Mouse (Mus musculus) erythroblast, adult 5-6 weeks (primary cell): ENCODE results near the gene Pex10. TPM values are rescaled to one million over a fixed set of nuclear protein-coding genes. Genes with fewer than 3 reads are reported as not detected.
"Not testable (repeated sequence)": the region's sequence is repeated elsewhere in the genome, so short reads cannot be mapped to it uniquely, and the experiment has no call there.

Experiments used
- ATAC-seq: replicated peaks from 2 replicates; pipeline ENCODE4 v1.8.0; 2016; ENCODE audit warnings: moderate number of reproducible peaks, mild to moderate bottlenecking, moderate TSS enrichment, inconsistent platforms; ENCODE audit not compliant: poor library complexity, low FRiP score, severe bottlenecking
- total RNA-seq, 2 experiments: library from RNA; stranded (forward) in 1 of 2; stranded (reverse) in 1 of 2; fragments of 150-400 nt in 1 of 2; fragments of 200-764, 138-1000 nt in 1 of 2; gene quantifications; 2 replicates each; pipeline versions ENCODE4 v1.2.3 to v1.2.4; 2015 to 2017; ENCODE audit warnings: low replicate concordance in 2 of 2

Pex10 gene
- total RNA-seq, 2 experiments from 2014 or later, result 2.7 to 3.6 TPM

GRCm38 (mm10) chr4:155058325-155058724 lies 8.5 kb upstream of the Pex10 start:
- no peak for ATAC-seq

GRCm38 (mm10) chr4:155063895-155064294 lies 2.9 kb upstream of the Pex10 start:
- no peak for ATAC-seq

- ATAC-seq, result no peak
Observed at GRCm38 (mm10) chr4:155064474-155064873, 2.3 kb upstream of the Pex10 start.

GRCm38 (mm10) chr4:155065970-155066833 lies 614 bp upstream of the Pex10 start:
- peak; percentile 64 for ATAC-seq

DNA sequence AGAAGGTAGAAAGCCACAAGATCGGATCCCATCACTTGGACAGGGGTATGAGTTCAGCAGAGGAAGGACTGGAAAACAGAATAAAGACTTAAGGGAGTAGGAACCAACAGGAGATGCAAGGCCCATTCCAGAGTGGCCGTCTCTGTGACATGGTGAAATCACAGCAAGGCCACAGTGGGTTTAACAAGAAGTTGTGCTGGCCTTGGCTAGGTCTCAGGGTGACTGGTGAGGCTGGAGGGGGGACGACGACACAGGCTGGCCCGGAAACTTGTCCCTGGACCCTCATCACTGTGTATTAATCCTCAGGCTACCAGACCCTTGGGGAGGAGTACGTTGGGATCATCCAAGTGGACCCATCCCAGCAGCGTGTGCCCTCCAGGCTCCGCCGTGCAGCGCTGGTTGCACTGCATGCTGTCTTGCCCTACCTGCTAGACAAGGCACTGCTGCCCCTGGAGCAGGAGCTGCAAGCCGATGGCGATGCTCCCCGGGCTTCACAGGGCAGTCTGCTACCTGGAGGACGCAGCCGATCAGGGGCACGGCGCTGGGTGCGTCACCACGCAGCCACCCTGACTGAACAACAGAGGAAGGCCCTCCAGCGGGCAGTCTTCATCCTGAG lies 1.6 kb downstream of the Pex10 start:
- ATAC-seq, result no peak

DNA sequence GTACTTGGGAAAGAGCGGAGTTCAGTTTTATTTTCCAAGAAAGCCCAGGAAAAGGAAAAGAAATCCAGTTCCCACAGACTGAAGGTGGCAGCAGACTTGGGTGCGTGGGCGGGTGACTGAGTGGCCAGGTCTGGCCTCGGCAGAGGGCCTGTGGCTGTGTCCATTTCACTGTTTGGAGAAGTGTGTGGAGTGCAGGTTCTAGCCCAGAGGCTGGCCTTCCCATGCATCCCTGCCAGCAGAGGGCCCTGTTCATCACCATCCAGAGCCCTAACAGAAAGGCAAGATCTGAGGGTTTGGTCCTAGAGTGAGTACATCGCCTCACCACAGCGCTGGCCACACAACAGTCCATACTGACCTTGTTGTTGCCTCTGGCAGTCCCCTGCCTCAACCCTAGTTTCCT lies 2.4 kb downstream of the Pex10 start:
- ATAC-seq, result no peak

- ATAC-seq, result no peak
Observed at GRCm38 (mm10) chr4:155070199-155070598, 3.4 kb downstream of the Pex10 start.

DNA sequence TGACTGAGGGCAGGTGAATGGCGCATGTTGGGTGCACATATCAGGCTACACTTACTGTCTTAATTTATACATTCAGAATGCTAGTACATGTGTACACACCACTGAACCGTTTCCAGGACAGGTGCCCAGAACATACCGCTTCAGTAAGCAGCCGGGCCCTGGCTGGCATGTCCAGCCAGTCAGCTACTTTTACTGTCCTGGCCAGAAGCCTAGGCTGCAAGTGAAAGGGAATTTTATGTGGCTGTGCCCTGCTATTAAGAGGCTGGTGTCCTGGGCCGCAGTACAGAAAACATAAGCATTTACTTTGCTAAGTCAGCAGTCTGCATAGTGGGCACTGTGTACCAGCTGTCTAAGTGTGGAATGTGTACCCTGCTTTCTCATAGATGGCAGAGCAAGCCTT lies 4.1 kb downstream of the Pex10 start:
- ATAC-seq, result no peak

- no peak for ATAC-seq
Observed at GRCm38 (mm10) chr4:155074418-155074817, 7.6 kb downstream of the Pex10 start.

DNA sequence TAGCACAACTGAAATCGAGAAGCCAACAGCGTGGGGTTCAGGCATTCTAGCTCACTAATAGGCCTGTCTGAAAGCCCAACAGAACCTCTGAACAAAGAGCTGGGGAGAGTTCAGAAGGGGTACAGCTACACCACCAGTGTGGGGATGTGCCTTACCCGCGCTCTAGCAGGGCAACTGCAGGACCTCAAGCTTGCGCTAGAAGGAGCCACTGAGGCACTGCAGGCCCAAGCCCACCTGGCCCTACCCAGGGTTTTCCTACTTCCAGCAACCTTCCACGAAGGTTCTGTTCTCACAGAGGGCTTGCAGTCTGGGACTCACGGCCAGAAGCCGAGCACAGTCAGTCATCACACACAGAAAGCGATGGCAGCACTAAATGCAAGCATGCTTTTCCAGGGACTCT lies 8.3 kb downstream of the Pex10 start:
- ATAC-seq, result no peak

- ATAC-seq, result no peak
Observed at GRCm38 (mm10) chr4:155075813-155076212, 9.0 kb downstream of the Pex10 start.

- ATAC-seq, result no peak
Observed at GRCm38 (mm10) chr4:155076677-155077076, 9.9 kb downstream of the Pex10 start.

- ATAC-seq, result not testable (repeated sequence)
Observed at GRCm38 (mm10) chr4:155078808-155079207, 12.0 kb downstream of the Pex10 start.

DNA sequence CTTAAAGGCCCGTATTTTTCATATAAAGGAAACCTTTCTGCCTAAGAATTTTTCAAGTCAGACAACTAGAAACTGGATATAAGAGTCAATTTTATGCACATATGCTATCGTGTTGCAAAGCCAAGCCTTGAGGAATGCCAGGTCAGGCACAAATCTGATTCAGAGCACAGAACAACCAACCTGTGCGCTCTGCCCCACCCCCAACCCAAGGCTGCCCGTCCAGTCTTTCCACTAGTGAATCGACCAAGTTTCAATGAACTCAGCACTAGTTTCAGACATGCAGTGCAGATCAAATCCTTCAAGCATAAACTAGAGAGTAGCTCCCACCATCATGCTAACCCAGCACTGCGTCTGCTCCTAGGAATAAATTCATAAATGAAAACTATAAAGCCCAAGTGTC lies 12.8 kb downstream of the Pex10 start:
- ATAC-seq, result no peak

DNA sequence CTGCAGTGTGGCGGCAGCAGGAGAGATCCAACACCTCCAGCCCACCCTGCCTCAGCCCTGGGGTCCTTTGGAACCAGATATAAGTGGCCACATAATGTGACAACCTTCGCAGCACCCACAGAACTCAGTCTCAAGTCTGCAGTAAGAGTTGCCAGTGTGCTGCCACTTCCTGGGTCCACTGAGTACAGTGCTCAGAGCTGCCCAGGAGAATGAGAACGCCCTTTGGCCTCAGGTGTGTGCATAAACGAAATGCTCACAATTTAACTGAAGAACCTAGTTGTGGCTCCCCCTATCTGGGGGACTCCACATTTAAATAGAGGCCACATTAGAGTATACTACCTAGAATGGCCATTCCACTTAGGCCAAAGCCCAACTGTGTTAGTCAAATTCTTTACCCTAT lies 16.7 kb downstream of the Pex10 start:
- ATAC-seq, result no peak

DNA sequence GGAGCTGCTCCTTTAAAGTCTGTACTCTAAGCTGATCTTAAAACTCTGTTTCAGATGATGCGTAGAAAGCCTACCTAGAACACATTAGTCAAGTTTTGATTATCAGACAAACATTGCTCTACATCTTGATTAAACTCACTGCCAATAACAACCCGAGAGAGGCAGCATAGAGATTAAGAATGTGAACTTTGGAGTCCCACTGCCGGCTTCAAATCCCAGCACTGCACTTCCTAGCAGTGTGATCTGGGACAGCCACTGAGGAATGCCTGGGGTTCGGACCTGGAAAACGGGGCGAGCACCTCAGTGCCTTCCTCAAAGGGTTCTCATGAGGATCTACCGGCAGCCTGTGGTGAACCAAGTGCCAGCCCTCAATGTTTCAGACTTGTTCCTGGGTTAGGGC lies 17.5 kb downstream of the Pex10 start:
- no peak for ATAC-seq

GRCm38 (mm10) chr4:155085206-155086107 lies 18.6 kb downstream of the Pex10 start:
- ATAC-seq, result peak; percentile 7

DNA sequence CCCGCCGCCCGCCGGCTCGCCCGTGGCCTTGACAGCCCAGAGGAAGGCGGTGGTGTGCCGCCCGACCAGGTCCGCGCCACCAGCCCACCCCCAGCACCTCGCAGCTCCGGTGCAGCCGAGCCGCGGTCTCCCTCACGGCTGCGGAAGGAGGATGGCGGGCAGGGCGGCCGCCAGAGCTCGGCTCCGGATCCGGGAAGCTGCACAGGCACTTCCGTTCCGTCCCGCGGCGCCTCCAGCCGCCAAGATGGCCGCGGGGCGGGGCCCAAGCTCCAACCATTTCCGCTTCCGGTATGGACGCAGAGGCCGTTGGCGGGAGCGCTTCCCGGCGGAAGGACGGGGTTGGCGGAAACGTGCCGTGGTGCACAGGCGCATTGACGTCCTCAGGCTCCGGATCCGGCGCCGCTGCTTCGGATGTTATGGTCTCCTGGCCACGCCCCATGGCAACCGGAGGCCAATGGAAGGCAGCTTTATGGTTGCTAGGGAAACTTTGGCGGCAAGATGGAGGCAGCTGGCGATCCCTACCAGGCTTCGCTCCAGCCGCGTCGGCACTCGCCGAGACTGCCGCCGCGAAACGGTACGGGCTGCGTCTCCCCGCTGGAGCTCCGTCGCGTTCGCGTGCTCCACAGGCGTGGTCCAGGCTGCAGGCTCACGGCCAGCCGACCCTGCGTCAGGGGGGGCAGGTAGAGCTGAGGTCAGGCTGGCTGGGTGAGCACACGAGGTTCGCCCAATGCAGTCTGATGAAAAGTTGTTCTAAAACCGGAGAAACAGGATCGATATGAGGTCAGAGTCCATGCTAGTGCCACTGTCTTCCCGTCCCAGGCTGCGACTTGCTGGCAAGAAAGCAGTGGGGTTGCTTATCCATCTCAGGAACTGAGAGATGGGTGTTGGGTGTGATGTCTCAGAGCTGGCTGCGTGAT lies 19.6 kb downstream of the Pex10 start, which contains the start of the genes Rer1 and Morn1:
Gene Rer1, minus strand, starts transcription at position 275 of the 917 bp plus-strand sequence.
Gene Morn1, plus strand, starts transcription at position 470 of the 917 bp plus-strand sequence.
- peak; percentile 98 for ATAC-seq

DNA sequence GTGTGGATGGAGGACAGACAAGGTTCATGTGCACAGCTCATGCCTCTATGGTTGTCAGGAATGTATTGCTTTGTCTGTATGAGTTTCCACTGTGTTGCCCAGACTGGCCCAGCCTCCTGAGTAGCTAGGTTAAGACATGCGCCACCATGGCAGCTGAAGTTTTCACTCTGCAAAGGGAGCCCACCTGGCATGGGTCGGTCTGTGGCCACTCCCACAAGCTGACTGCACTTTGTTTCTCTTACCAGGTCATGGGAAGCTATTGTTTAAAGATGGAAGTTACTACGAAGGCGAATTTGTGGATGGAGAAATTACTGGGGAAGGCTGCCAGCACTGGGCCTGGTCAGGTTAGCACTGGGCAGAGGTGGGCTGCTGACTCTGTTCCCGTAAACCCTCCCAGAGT lies 22.4 kb downstream of the Pex10 start:
- no peak for ATAC-seq
